Mouse (Mus musculus) G1E (cell line): ENCODE results near the gene Gm42742. TPM values are rescaled to one million over a fixed set of nuclear protein-coding genes. Genes with fewer than 3 reads are reported as not detected.
A peak's percentile ranks its signal among the peaks of the same experiment; 100 is the strongest.

Source experiments
- ATAC-seq: 2 replicates; pipeline ENCODE4 v1.8.0; 2016; ENCODE audit warnings: mild to moderate bottlenecking; ENCODE audit not compliant: insufficient number of reproducible peaks, poor library complexity, low FRiP score, severe bottlenecking; ENCODE audit errors: extremely low read depth
- DNase-seq: peaks from one replicate; pipeline ENCODE4 v3.0.0; 2012; ENCODE audit warnings: low spot score
- H3K27me3 ChIP-seq: 2 replicates; pipeline ENCODE4 v1.6.1; 2012; ENCODE audit warnings: mild to moderate bottlenecking, low read length, inconsistent platforms; ENCODE audit not compliant: insufficient read depth
- H3K36me3 ChIP-seq: replicated peaks from 2 replicates; pipeline ENCODE3; 2012; ENCODE audit warnings: mild to moderate bottlenecking, inconsistent platforms
- H3K4me1 ChIP-seq: 2 replicates; pipeline ENCODE4 v1.6.1; 2012; ENCODE audit warnings: low read depth, low read length, inconsistent platforms, mixed read lengths; ENCODE audit not compliant: insufficient read depth
- H3K4me3 ChIP-seq: 2 replicates; pipeline ENCODE4 v1.5.1; 2012; ENCODE audit warnings: low read depth, mild to moderate bottlenecking, inconsistent platforms, low read length, moderate library complexity, mixed read lengths
- H3K9me3 ChIP-seq: replicated peaks from 2 replicates; pipeline ENCODE4 v1.6.1; 2012; ENCODE audit warnings: inconsistent platforms
- CTCF ChIP-seq: IDR thresholded peaks from 2 replicates; pipeline ENCODE4 v1.5.1; 2012; ENCODE audit warnings: low read depth, low read length, inconsistent platforms, mixed read lengths
- GATA1 ChIP-seq: IDR thresholded peaks from 2 replicates; pipeline ENCODE4 v1.6.1; 2012; ENCODE audit warnings: borderline replicate concordance, low read length, inconsistent platforms, mixed read lengths
- GATA2 ChIP-seq: IDR thresholded peaks from 2 replicates; pipeline ENCODE4 v1.6.1; 2012; ENCODE audit warnings: low read depth, low read length, inconsistent platforms, borderline replicate concordance
- POLR2AphosphoS5 ChIP-seq: IDR thresholded peaks from 2 replicates; pipeline ENCODE4 v1.6.1; 2012; ENCODE audit warnings: low read depth, low read length, inconsistent platforms; ENCODE audit not compliant: insufficient replicate concordance
- TAL1 ChIP-seq: conservative IDR thresholded peaks from 2 replicates; pipeline ENCODE4 v1.6.1; 2012; ENCODE audit warnings: low read depth, low read length, inconsistent platforms, mixed read lengths
- polyA plus RNA-seq: library from polyadenylated mRNA; stranded (reverse); fragments of >175 nt; gene quantifications from 2 replicates; pipeline ENCODE4 v1.2.3, GENCODE M21; 2012
- total RNA-seq, 2 experiments: library from RNA; stranded (forward) in 1 of 2; stranded (reverse) in 1 of 2; fragments of 200-1000 nt in 1 of 2; fragments of >200 nt in 1 of 2; fragmentation: Nextera tagmentation in 1 of 2; gene quantifications; 2 replicates each; pipeline ENCODE4 v1.2.3; 2014 to 2017

Gm42742 gene
- total RNA-seq (2014; fragmentation: Nextera tagmentation) (21.4 and 35.9 TPM in 2 replicates), total RNA-seq (2017) (0.93 and 9.2 TPM in 2 replicates), polyA plus RNA-seq (128 and 159 TPM in 2 replicates)

- Histone ChIP-seq H3K4me1 (peaks cover 82% of the 10 kb centered on the region), H3K9me3 (no peaks in the 10 kb centered on the region), H3K27me3 (no peaks in the 10 kb centered on the region), H3K36me3 (peaks cover 73% of the 10 kb centered on the region), H3K4me3 (peak within 1 kb of the TSS; percentile 77)
- TF ChIP-seq POLR2AphosphoS5 = peak; percentile 85
- no peak for TF ChIP-seq TAL1
- TF ChIP-seq CTCF = no peak
- ATAC-seq (no peak), DNase-seq (peak; percentile 66)
These were observed at the start of gene Gm42742, which contains the start of gene Prrt2 for GRCm38 (mm10) chr7:127020901-127021562. Gm42742 (minus strand) TSS chr7:127021097. Prrt2 (minus strand) TSS chr7:127021211.

DNA sequence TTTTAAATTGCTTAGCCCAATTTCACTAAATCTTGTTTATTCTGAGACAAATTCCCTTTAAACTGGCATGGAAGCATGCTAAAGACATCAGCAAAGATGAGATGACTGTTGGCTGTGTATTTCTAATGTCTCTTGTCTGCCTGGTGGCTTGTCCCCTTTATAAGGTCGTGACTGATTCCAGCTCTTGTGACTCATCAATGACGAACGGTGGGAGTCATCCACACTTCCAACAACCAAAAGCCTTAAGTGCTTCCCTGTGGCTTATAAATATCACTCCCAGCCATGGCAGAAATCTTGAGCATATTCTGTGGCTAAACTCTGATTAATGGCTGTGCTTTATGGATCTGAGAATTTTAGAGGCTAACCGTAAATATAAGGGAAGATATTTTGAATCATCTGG, 45.4 kb upstream of the Gm42742 start:
- ATAC-seq (no peak), DNase-seq (no peak)
- TF ChIP-seq POLR2AphosphoS5 (no peak), GATA2 (no peak), GATA1 (no peak), CTCF (no peak), TAL1 (no peak)

DNA sequence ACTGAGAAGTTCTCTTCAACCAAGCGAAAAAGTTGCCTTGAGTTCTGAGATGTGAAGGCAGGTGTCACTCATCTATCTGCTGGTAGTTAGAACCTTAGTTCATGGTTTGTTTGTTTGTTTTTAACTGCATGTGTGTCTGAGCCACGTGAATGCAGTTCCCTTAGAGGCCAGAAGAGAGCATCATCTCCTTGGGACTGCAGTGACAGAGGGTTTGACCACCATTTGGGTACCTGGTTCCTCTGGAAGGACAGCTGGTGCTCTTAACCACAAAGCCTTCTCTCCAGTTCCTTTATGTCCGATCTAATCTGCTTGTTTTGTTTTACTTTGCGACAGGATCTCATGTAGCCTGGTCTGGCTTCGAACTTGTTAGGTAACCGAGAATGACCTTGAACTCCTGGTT, 44.6 kb upstream of the Gm42742 start:
- Histone ChIP-seq H3K4me1 (peaks cover 4% of the 10 kb centered on the region; the same call in 1 of the 2 replicates), H3K27me3 (peaks cover 37% of the 10 kb centered on the region), H3K9me3 (0 out of 2 replicates have a peak, but pooled peaks cover 2% of the 10 kb centered on the region), H3K4me3 (no peak overlapping the region), H3K36me3 (no peaks in the 10 kb centered on the region)
- ATAC-seq (no peak), DNase-seq (no peak)
- TF ChIP-seq CTCF (0 out of 2 replicates have a peak, but pooled peaks have one; percentile 5), TAL1 (no peak)

More for the DNA sequence above, 45.4 kb upstream of the Gm42742 start:
- Histone ChIP-seq H3K36me3 (no peaks in the 10 kb centered on the region), H3K4me1 (peaks cover 4% of the 10 kb centered on the region; the same call in 1 of the 2 replicates), H3K4me3 (no peak overlapping the region), H3K9me3 (0 out of 2 replicates have a peak, but pooled peaks cover 2% of the 10 kb centered on the region), H3K27me3 (peaks cover 31% of the 10 kb centered on the region)

GRCm38 (mm10) chr7:127055026-127055585, 34.2 kb upstream of the Gm42742 start:
- Histone ChIP-seq H3K36me3 (no peaks in the 10 kb centered on the region), H3K4me3 (no peak overlapping the region), H3K4me1 (peaks cover 6% of the 10 kb centered on the region; the same call in 1 of the 2 replicates), H3K9me3 (no peaks in the 10 kb centered on the region), H3K27me3 (peaks cover 70% of the 10 kb centered on the region)
- ATAC-seq = no peak
- TF ChIP-seq GATA1 = no peak
- no peak for TF ChIP-seq TAL1
- no peak for TF ChIP-seq POLR2AphosphoS5
- TF ChIP-seq GATA2 = no peak
- TF ChIP-seq CTCF = no peak
- DNase-seq = no peak

DNA sequence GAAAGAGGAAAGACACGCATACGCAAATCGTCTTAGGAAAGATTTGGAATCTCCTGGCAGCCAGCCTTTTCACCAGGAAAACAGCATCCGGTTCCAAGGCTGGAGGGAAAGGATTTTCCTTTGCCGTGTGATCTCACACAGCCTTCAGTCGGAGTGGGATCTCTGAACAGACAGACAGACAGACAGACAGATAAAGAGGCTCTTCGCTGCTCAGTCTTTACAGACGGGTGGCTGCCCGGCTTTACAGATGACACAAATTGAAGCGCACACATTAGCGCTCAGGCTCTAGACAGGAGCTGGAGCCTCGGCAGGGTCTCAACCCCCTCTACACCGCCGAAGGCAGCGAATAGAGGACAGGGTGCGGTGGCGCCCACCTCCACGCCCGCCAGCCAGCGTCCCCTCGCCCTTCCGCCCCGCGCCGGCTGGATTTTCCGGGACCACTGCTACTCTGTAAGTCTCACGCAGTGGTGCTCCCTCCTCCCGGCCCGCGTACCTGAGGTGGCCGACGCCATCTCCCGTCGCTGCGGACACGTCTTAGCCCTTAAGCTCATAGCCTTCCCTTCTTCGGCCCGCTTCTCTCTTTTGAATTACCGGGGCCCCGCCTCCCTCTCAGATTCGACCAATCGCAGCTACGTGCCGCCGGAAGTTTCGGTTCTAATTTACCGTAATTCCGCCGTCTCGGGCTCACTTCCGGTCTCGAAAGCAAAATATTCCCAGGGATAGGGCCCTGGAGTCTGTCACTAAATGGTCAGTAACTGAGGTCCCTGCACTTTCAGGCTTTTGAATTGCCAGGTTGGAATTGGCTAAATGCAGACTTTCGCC, 21.2 kb upstream of the Gm42742 start, which contains the start of gene Kif22:
Gene Kif22 (minus strand): TSS at position 621 of the 822 bp plus-strand sequence.
- Histone ChIP-seq H3K9me3 (no peaks in the 10 kb centered on the region), H3K4me1 (peaks cover 35% of the 10 kb centered on the region), H3K27me3 (no peaks in the 10 kb centered on the region), H3K36me3 (peaks cover 33% of the 10 kb centered on the region), H3K4me3 (peak within 1 kb of the TSS; percentile 100)
- no peak for TF ChIP-seq TAL1
- TF ChIP-seq GATA2 = no peak
- TF ChIP-seq GATA1 = no peak
- no peak for TF ChIP-seq POLR2AphosphoS5
- ATAC-seq (peak; percentile 73), DNase-seq (peak; percentile 81)

- Histone ChIP-seq H3K9me3 (no peaks in the 10 kb centered on the region), H3K36me3 (peaks cover 87% of the 10 kb centered on the region), H3K4me3 (no peak overlapping the region), H3K27me3 (no peaks in the 10 kb centered on the region), H3K4me1 (peaks cover 64% of the 10 kb centered on the region)
- no peak for ATAC-seq
- no peak for TF ChIP-seq POLR2AphosphoS5
- no peak for DNase-seq
These were observed 10.3 kb upstream of the Gm42742 start for GRCm38 (mm10) chr7:127031244-127031643.
